Comparison of ENCODE assay signal across 16 mouse cellular contexts in genomic region chr8:125547296-125547695, GRCm38 (mm10). TPM values are rescaled to one million over a fixed set of nuclear protein-coding genes. Genes with fewer than 3 reads are reported as not detected.
DNase-seq lines count a peak whose midpoint lies in the region; ATAC-seq and TF ChIP-seq lines count a peak whose summit lies in the region.
"Had no signal": no experiment of that assay in that cellular context is flagged by ENCODE, and none has a peak within 500 bp of the region (broad histone marks: within the 10 kb centered on the region; RNA-seq: fewer than 3 reads in every experiment).

No protein-coding gene starts in this region.

- H3K79me2 ChIP-seq in heart, adult 2 months (replicated peaks; ENCODE audit: control insufficient read depth, insufficient read depth, low read length) = peaks cover 13% of the 10 kb centered on the region

- no peak for ATAC-seq in heart, embryonic 11.5 days (replicated peaks; ENCODE audit: insufficient number of reproducible peaks, low FRiP score, low TSS enrichment)
- ATAC-seq in kidney, embryonic 14.5 days (ENCODE audit: low FRiP score, low TSS enrichment) = no peak
- no peak for ATAC-seq in lung, postnatal 0 days
- ATAC-seq: hindbrain, embryonic 16.5 days had no signal

- TF ChIP-seq CTCF in heart, adult 2 months (IDR thresholded peaks at IDR 0.05) = peak; percentile 63
- TF ChIP-seq CTCF in lung, postnatal 0 days (IDR thresholded peaks at IDR 0.05) = peak; percentile 47
- TF ChIP-seq CTCF in small intestine, adult 2 months (IDR thresholded peaks at IDR 0.05; ENCODE audit: extremely low read depth, insufficient read length, insufficient replicate concordance, low read depth, low read length) = peak; percentile 52; the same call in 1 of the 2 replicates

- no peak overlapping the region for H3K4me2 ChIP-seq in heart, embryonic 11.5 days
- H3K4me2 ChIP-seq in kidney, embryonic 14.5 days (replicated peaks; ENCODE audit: low read depth, low read length) = no peak overlapping the region
- H3K4me2 ChIP-seq in lung, postnatal 0 days (replicated peaks; ENCODE audit: low read depth, low read length) = no peak overlapping the region
- H3K4me2 ChIP-seq: embryonic facial prominence, embryonic 13.5 days; liver, embryonic 12.5 days; neural tube, embryonic 12.5 days; stomach, embryonic 15.5 days had no signal

- H3K4me3 ChIP-seq in heart, adult 2 months = no peak overlapping the region
- no peak overlapping the region for H3K4me3 ChIP-seq in heart, embryonic 11.5 days (ENCODE audit: low read depth, low read length)
- no peak overlapping the region for H3K4me3 ChIP-seq in kidney, embryonic 14.5 days (ENCODE audit: low read length)
- H3K4me3 ChIP-seq in lung, postnatal 0 days (ENCODE audit: low read depth, low read length) = no peak overlapping the region
- no peak overlapping the region for H3K4me3 ChIP-seq in small intestine, adult 2 months (ENCODE audit: low read depth, low read length)
- H3K4me3 ChIP-seq: embryonic facial prominence, embryonic 13.5 days; liver, embryonic 12.5 days; neural tube, embryonic 12.5 days; stomach, embryonic 15.5 days had no signal

- no peak for DNase-seq in heart, adult 2 months
- no peak for DNase-seq in kidney, adult 9 months
- DNase-seq in lung, postnatal 0 days (ENCODE audit: low spot score) = no peak
- DNase-seq in lung, adult 18-20 months = no peak
- DNase-seq in urinary bladder, postnatal 14 days (ENCODE audit: low spot score) = no peak
- DNase-seq: adrenal gland, postnatal 10 days; cerebellum, adult 9-10 months; gastrocnemius, postnatal 36 days had no signal

- intact Hi-C loops in heart, adult 2 months (cut with DNase I) = no loop called here

- TF ChIP-seq POLR2A in heart, adult 2 months (IDR thresholded peaks at IDR 0.05; ENCODE audit: insufficient read depth, low read depth, low read length) = no peak
- TF ChIP-seq POLR2A in small intestine, adult 2 months (IDR thresholded peaks at IDR 0.05; ENCODE audit: low read depth, low read length) = no peak

- WGBS in heart, adult 2 months = 49% methylated on average over 3 of the region's 3 CpGs
- 80% methylated on average over 3 of the region's 3 CpGs for WGBS in heart, embryonic 11.5 days (ENCODE audit: insufficient replicate concordance)
- WGBS in kidney, embryonic 14.5 days = 76% methylated on average over 3 of the region's 3 CpGs
- WGBS in lung, postnatal 0 days = 67% methylated on average over 3 of the region's 3 CpGs
- 24% methylated on average over 3 of the region's 3 CpGs for WGBS in small intestine, adult 2 months

- H3K27me3 ChIP-seq in heart, adult 2 months (ENCODE audit: control insufficient read depth, insufficient read depth, low read length) = no peaks in the 10 kb centered on the region
- H3K27me3 ChIP-seq in heart, embryonic 11.5 days (ENCODE audit: control insufficient read depth, insufficient read depth, low read length) = no peaks in the 10 kb centered on the region
- H3K27me3 ChIP-seq in kidney, embryonic 14.5 days (ENCODE audit: control insufficient read depth, insufficient read depth, low read length) = no peaks in the 10 kb centered on the region
- H3K27me3 ChIP-seq in lung, postnatal 0 days (replicated peaks; ENCODE audit: insufficient read depth, low read length) = no peaks in the 10 kb centered on the region
- no peaks in the 10 kb centered on the region for H3K27me3 ChIP-seq in small intestine, adult 2 months (ENCODE audit: control insufficient read depth, insufficient read depth, low read length)
- H3K27me3 ChIP-seq: embryonic facial prominence, embryonic 13.5 days; neural tube, embryonic 12.5 days; stomach, embryonic 15.5 days had no signal

- TF ChIP-seq EP300 in heart, adult 2 months (IDR thresholded peaks at IDR 0.05; ENCODE audit: insufficient read depth, low read depth, low read length) = 0 out of 2 replicates have a peak, but pooled peaks have one; percentile 10
- no peak for TF ChIP-seq EP300 in lung, postnatal 0 days (IDR thresholded peaks at IDR 0.05)

- H3K4me1 ChIP-seq in heart, adult 2 months (ENCODE audit: control insufficient read depth, insufficient read depth, low read length) = peaks cover 23% of the 10 kb centered on the region
- H3K4me1 ChIP-seq in heart, embryonic 11.5 days (ENCODE audit: control insufficient read depth, insufficient read depth, low read length) = peaks cover 43% of the 10 kb centered on the region
- peaks cover 45% of the 10 kb centered on the region for H3K4me1 ChIP-seq in kidney, embryonic 14.5 days (ENCODE audit: control insufficient read depth, insufficient read depth, low read length)
- 0 out of 2 replicates have a peak, but pooled peaks cover 4% of the 10 kb centered on the region for H3K4me1 ChIP-seq in lung, postnatal 0 days (ENCODE audit: insufficient read depth, low read depth, low read length)
- H3K4me1 ChIP-seq in small intestine, adult 2 months (ENCODE audit: control insufficient read depth, insufficient read depth, insufficient read length, low read length) = peaks cover 22% of the 10 kb centered on the region

- peak overlapping the region; percentile 43; the same call in 1 of the 2 replicates for H3K27ac ChIP-seq in heart, adult 2 months
- H3K27ac ChIP-seq in heart, embryonic 11.5 days (ENCODE audit: low read depth, low read length) = no peak overlapping the region
- 0 out of 2 replicates have a peak overlapping the region, but pooled peaks have one; percentile 10 for H3K27ac ChIP-seq in kidney, embryonic 14.5 days (ENCODE audit: low read depth, low read length)
- no peak overlapping the region for H3K27ac ChIP-seq in lung, postnatal 0 days (ENCODE audit: low read length)
- H3K27ac ChIP-seq in small intestine, adult 2 months (ENCODE audit: insufficient read depth, low read depth, low read length) = peak overlapping the region; percentile 77
- H3K27ac ChIP-seq: embryonic facial prominence, embryonic 13.5 days; liver, embryonic 12.5 days; neural tube, embryonic 12.5 days; stomach, embryonic 15.5 days had no signal

- H3K36me3 ChIP-seq in heart, adult 2 months (ENCODE audit: control insufficient read depth, insufficient read depth, low read length) = no peaks in the 10 kb centered on the region
- H3K36me3 ChIP-seq in heart, embryonic 11.5 days (ENCODE audit: control insufficient read depth, insufficient read depth, low read length) = no peaks in the 10 kb centered on the region
- no peaks in the 10 kb centered on the region for H3K36me3 ChIP-seq in kidney, embryonic 14.5 days (ENCODE audit: control insufficient read depth, insufficient read depth, low read length)
- no peaks in the 10 kb centered on the region for H3K36me3 ChIP-seq in lung, postnatal 0 days (ENCODE audit: insufficient read depth, low read length)
- no peaks in the 10 kb centered on the region for H3K36me3 ChIP-seq in small intestine, adult 2 months (ENCODE audit: control insufficient read depth, insufficient read depth, low read length)
- H3K36me3 ChIP-seq: embryonic facial prominence, embryonic 13.5 days; liver, embryonic 12.5 days; neural tube, embryonic 12.5 days; stomach, embryonic 15.5 days had no signal

- H3K9me3 ChIP-seq in heart, embryonic 11.5 days (replicated peaks; ENCODE audit: control insufficient read depth, low read length) = no peaks in the 10 kb centered on the region
- no peaks in the 10 kb centered on the region for H3K9me3 ChIP-seq in kidney, embryonic 14.5 days (ENCODE audit: control insufficient read depth, low read length)
- H3K9me3 ChIP-seq in lung, postnatal 0 days (ENCODE audit: low read length) = no peaks in the 10 kb centered on the region
- H3K9me3 ChIP-seq: embryonic facial prominence, embryonic 13.5 days; liver, embryonic 12.5 days; neural tube, embryonic 12.5 days; stomach, embryonic 15.5 days had no signal

- no peak overlapping the region for H3K9ac ChIP-seq in heart, adult 2 months (ENCODE audit: low read depth, low read length)
- no peak overlapping the region for H3K9ac ChIP-seq in heart, embryonic 11.5 days (ENCODE audit: low read depth, low read length)
- no peak overlapping the region for H3K9ac ChIP-seq in kidney, embryonic 14.5 days (ENCODE audit: low read depth, low read length)
- H3K9ac ChIP-seq in lung, postnatal 0 days (replicated peaks; ENCODE audit: low read depth) = no peak overlapping the region
- H3K9ac ChIP-seq: embryonic facial prominence, embryonic 13.5 days; liver, embryonic 12.5 days; neural tube, embryonic 12.5 days; stomach, embryonic 15.5 days had no signal

RNA-seq across cellular contexts. Expression of gene Sipa1l2, which starts 22.3 kb away (rescaled TPM):
- 10 to 100 TPM; 42.9 to 45.4 TPM for total RNA-seq in heart, adult 2 months (2021)
- polyA plus RNA-seq in heart, adult 2 months (2012; rRNA removed) = 27.0 and 40.5 TPM in 2 replicates
- polyA plus RNA-seq in heart, embryonic 11.5 days (2014; fragmentation: Nextera tagmentation; extraction: Ambion mirVana) = 16.8 and 19.4 TPM in 2 replicates
- polyA plus RNA-seq in kidney, embryonic 14.5 days (2014; fragmentation: Nextera tagmentation; extraction: Ambion mirVana) = 6.6 and 12.9 TPM in 2 replicates
- polyA plus RNA-seq in lung, postnatal 0 days (2015; fragmentation: Nextera tagmentation; extraction: Ambion mirVana) = 9.4 and 11.1 TPM in 2 replicates
- polyA plus RNA-seq in small intestine, adult 2 months (2012; rRNA removed) = 6.3 and 9.7 TPM in 2 replicates

Comparison
In these comparisons a context has a peak if more than half of its experiments do, and no peak if none do; other contexts are left out.
1. H3K27ac ChIP-seq: peak in heart, adult 2 months (single experiment), kidney, embryonic 14.5 days (single experiment) and small intestine, adult 2 months (single experiment); none in heart, embryonic 11.5 days (single experiment) and lung, postnatal 0 days (single experiment).
2. Peak in every context shown above with its lines, with median percentiles within 50 percentile points of each other: CTCF ChIP-seq.